Mouse (Mus musculus): Measurements from ENCODE around the gene Gypa. TPM values are rescaled to one million over a fixed set of nuclear protein-coding genes. Genes with fewer than 3 reads are reported as not detected.

Gypa gene
- polyA plus RNA-seq, 1 experiment from 2014 or later: 11.6 TPM

- WGBS: 84% methylated on average over 2 of the region's 2 CpGs
- H3K9me3 ChIP-seq (ENCODE audit: control insufficient read depth, low read length): no peaks in the 10 kb centered on the region
- H3K36me3 ChIP-seq (ENCODE audit: control insufficient read depth, insufficient read depth, low read length): no peaks in the 10 kb centered on the region
- H3K4me3 ChIP-seq (ENCODE audit: low read depth, low read length): no peak overlapping the region
- no peak overlapping the region for H3K4me2 ChIP-seq (ENCODE audit: low read depth, severe bottlenecking)
- H3K27ac ChIP-seq (replicated peaks; ENCODE audit: low read depth, low read length): no peak overlapping the region
- ATAC-seq (ENCODE audit: insufficient number of reproducible peaks, low FRiP score, low TSS enrichment, low read depth): no peak
- no peaks in the 10 kb centered on the region for H3K4me1 ChIP-seq (ENCODE audit: control insufficient read depth, insufficient read depth, low read length)
- no peak for DNase-seq (ENCODE audit: low spot score)
- H3K27me3 ChIP-seq (ENCODE audit: control insufficient read depth, insufficient read depth, low read length): no peaks in the 10 kb centered on the region
- no peak overlapping the region for H3K9ac ChIP-seq (ENCODE audit: low read length)
These were observed 6.7 kb downstream of the Gypa start for GRCm38 (mm10) chr8:80500244-80500643.

GRCm38 (mm10) chr8:80500773-80501172 lies 7.2 kb downstream of the Gypa start:
- no peaks in the 10 kb centered on the region for H3K36me3 ChIP-seq (ENCODE audit: control insufficient read depth, insufficient read depth, low read length)
- no peak overlapping the region for H3K9ac ChIP-seq (ENCODE audit: low read length)
- ATAC-seq (ENCODE audit: insufficient number of reproducible peaks, low FRiP score, low TSS enrichment, low read depth) (no peak), DNase-seq (ENCODE audit: low spot score) (no peak)
- H3K27me3 ChIP-seq (ENCODE audit: control insufficient read depth, insufficient read depth, low read length): no peaks in the 10 kb centered on the region
- no peaks in the 10 kb centered on the region for H3K9me3 ChIP-seq (ENCODE audit: control insufficient read depth, low read length)
- no peak overlapping the region for H3K4me3 ChIP-seq (ENCODE audit: low read depth, low read length)
- WGBS: 82% methylated on average over 3 of the region's 3 CpGs
- no peak overlapping the region for H3K27ac ChIP-seq (replicated peaks; ENCODE audit: low read depth, low read length)
- H3K4me2 ChIP-seq (ENCODE audit: low read depth, severe bottlenecking): no peak overlapping the region
- H3K4me1 ChIP-seq (ENCODE audit: control insufficient read depth, insufficient read depth, low read length): no peaks in the 10 kb centered on the region

DNA sequence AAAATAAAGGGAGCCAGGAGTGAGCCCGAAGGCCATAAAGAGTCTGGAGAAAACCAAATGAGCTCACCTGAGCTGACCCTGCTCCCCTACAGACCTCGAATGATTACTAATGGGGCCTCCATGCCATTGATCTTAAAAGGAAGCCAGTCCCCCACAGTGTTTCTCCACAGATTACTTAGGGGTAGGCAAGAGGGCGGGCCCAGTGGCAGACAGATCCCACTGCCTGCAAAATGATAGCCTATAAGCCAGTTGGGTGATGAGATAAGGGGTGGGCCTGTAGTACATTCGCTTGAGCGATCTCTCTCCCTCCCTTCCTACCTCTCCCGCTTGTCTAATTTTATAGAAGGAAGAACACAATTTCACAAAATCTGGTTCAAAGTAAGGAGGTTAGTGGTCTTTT lies 7.7 kb downstream of the Gypa start:
- no peaks in the 10 kb centered on the region for H3K36me3 ChIP-seq (ENCODE audit: control insufficient read depth, insufficient read depth, low read length)
- no peaks in the 10 kb centered on the region for H3K4me1 ChIP-seq (ENCODE audit: control insufficient read depth, insufficient read depth, low read length)
- no peaks in the 10 kb centered on the region for H3K9me3 ChIP-seq (ENCODE audit: control insufficient read depth, low read length)
- no peak overlapping the region for H3K27ac ChIP-seq (replicated peaks; ENCODE audit: low read depth, low read length)
- no peak overlapping the region for H3K9ac ChIP-seq (ENCODE audit: low read length)
- DNase-seq (ENCODE audit: low spot score) (no peak), ATAC-seq (ENCODE audit: insufficient number of reproducible peaks, low FRiP score, low TSS enrichment, low read depth) (no peak)
- H3K4me2 ChIP-seq (ENCODE audit: low read depth, severe bottlenecking): no peak overlapping the region
- H3K27me3 ChIP-seq (ENCODE audit: control insufficient read depth, insufficient read depth, low read length): no peaks in the 10 kb centered on the region
- 75% methylated on average over 6 of the region's 6 CpGs for WGBS
- H3K4me3 ChIP-seq (ENCODE audit: low read depth, low read length): no peak overlapping the region

GRCm38 (mm10) chr8:80526382-80527355 lies 33.1 kb downstream of the Gypa start:
- Histone ChIP-seq H3K27me3 (ENCODE audit: control insufficient read depth, insufficient read depth, low read length) (no peaks in the 10 kb centered on the region), H3K9me3 (ENCODE audit: control insufficient read depth, low read length) (no peaks in the 10 kb centered on the region), H3K36me3 (ENCODE audit: control insufficient read depth, insufficient read depth, low read length) (no peaks in the 10 kb centered on the region), H3K27ac (replicated peaks; ENCODE audit: low read depth, low read length) (no peak overlapping the region), H3K4me2 (ENCODE audit: low read depth, severe bottlenecking) (no peak overlapping the region), H3K4me1 (ENCODE audit: control insufficient read depth, insufficient read depth, low read length) (no peaks in the 10 kb centered on the region), H3K4me3 (ENCODE audit: low read depth, low read length) (no peak overlapping the region), H3K9ac (ENCODE audit: low read length) (no peak overlapping the region)
- WGBS: 87% methylated on average over 5 of the region's 5 CpGs
- no peak for ATAC-seq (ENCODE audit: insufficient number of reproducible peaks, low FRiP score, low TSS enrichment, low read depth)
- DNase-seq (ENCODE audit: low spot score): no peak

DNA sequence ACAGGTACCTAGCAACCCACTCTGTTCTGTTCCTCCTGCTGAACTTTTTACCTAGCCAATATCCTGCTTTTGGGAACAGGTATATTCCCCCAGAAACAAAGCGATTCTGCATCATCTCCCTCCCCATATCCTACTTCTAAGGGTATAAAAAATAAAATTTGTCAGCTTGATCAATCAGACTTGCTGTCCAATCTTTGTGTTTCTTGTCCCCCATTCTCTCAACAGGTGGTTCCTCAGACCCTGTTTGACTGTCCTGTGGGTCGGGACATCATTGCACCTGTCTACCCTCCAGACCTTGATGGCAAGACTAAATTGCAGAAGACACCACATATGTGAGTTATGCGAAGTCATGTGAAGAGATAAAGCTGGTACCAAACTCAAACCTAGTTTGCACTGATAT lies 48.3 kb downstream of the Gypa start:
- H3K9me3 ChIP-seq (ENCODE audit: control insufficient read depth, low read length): no peaks in the 10 kb centered on the region
- no peaks in the 10 kb centered on the region for H3K4me1 ChIP-seq (ENCODE audit: control insufficient read depth, insufficient read depth, low read length)
- 82% methylated on average over 3 of the region's 3 CpGs for WGBS
- DNase-seq (ENCODE audit: low spot score) (no peak), ATAC-seq (ENCODE audit: insufficient number of reproducible peaks, low FRiP score, low TSS enrichment, low read depth) (no peak)
- no peaks in the 10 kb centered on the region for H3K36me3 ChIP-seq (ENCODE audit: control insufficient read depth, insufficient read depth, low read length)
- H3K27me3 ChIP-seq (ENCODE audit: control insufficient read depth, insufficient read depth, low read length): no peaks in the 10 kb centered on the region
- H3K27ac ChIP-seq (replicated peaks; ENCODE audit: low read depth, low read length): no peak overlapping the region
- no peak overlapping the region for H3K4me3 ChIP-seq (ENCODE audit: low read depth, low read length)
- H3K9ac ChIP-seq (ENCODE audit: low read length): no peak overlapping the region
- no peak overlapping the region for H3K4me2 ChIP-seq (ENCODE audit: low read depth, severe bottlenecking)

DNA sequence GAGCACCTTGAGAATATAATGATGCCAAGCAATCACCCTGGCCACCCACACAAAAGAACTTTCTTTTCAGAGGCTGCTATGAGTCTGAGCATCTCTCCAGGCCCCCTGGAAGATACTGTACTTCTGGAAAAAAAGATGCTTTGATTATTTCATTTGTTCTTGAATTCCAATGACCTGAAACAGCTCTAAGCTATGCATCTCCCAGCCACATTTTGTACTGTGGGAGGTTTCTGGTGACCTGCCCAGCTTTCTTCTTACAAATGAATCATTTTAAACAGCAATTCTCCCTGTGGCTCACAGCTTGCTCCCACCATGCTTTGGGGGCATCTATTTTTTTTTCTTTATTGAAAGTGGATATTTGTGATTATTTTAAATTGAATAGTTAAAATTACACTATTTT lies 56.9 kb downstream of the Gypa start:
- ATAC-seq (ENCODE audit: insufficient number of reproducible peaks, low FRiP score, low TSS enrichment, low read depth) (no peak), DNase-seq (ENCODE audit: low spot score) (no peak)
- Histone ChIP-seq H3K4me3 (ENCODE audit: low read depth, low read length) (no peak overlapping the region), H3K27ac (replicated peaks; ENCODE audit: low read depth, low read length) (no peak overlapping the region), H3K27me3 (ENCODE audit: control insufficient read depth, insufficient read depth, low read length) (no peaks in the 10 kb centered on the region), H3K9ac (ENCODE audit: low read length) (no peak overlapping the region), H3K4me2 (ENCODE audit: low read depth, severe bottlenecking) (no peak overlapping the region), H3K4me1 (ENCODE audit: control insufficient read depth, insufficient read depth, low read length) (0 out of 2 replicates have a peak, but pooled peaks cover 2% of the 10 kb centered on the region), H3K36me3 (ENCODE audit: control insufficient read depth, insufficient read depth, low read length) (no peaks in the 10 kb centered on the region), H3K9me3 (ENCODE audit: control insufficient read depth, low read length) (no peaks in the 10 kb centered on the region)

GRCm38 (mm10) chr8:80551303-80551702 lies 57.7 kb downstream of the Gypa start:
- DNase-seq (ENCODE audit: low spot score): no peak
- ATAC-seq (ENCODE audit: insufficient number of reproducible peaks, low FRiP score, low TSS enrichment, low read depth): no peak
- Histone ChIP-seq H3K36me3 (ENCODE audit: control insufficient read depth, insufficient read depth, low read length) (no peaks in the 10 kb centered on the region), H3K4me1 (ENCODE audit: control insufficient read depth, insufficient read depth, low read length) (0 out of 2 replicates have a peak, but pooled peaks cover 2% of the 10 kb centered on the region), H3K27ac (replicated peaks; ENCODE audit: low read depth, low read length) (no peak overlapping the region), H3K9me3 (ENCODE audit: control insufficient read depth, low read length) (no peaks in the 10 kb centered on the region), H3K27me3 (ENCODE audit: control insufficient read depth, insufficient read depth, low read length) (no peaks in the 10 kb centered on the region), H3K4me3 (ENCODE audit: low read depth, low read length) (no peak overlapping the region), H3K9ac (ENCODE audit: low read length) (no peak overlapping the region), H3K4me2 (ENCODE audit: low read depth, severe bottlenecking) (no peak overlapping the region)
- WGBS: 59% methylated on average over 3 of the region's 3 CpGs

DNA sequence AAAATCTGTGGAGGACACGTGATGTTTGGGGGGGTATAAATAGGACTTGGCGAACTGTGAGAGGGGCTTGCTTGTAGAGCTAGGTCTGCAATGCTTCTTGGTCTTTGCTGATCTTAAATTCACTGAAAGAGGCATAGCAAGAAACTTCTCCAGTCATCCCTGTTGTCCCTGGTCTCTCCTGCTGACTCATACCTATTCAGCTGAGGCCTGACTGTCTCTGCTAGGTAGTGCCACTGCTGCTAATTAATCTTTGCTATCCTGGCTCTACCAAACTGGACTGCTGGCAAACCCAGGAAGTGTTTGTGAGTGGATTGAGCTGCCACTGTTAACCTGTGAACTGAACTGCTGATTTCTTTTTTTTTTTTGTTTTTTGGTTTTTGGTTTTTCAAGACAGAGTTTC lies 61.4 kb downstream of the Gypa start:
- no peak for ATAC-seq (ENCODE audit: insufficient number of reproducible peaks, low FRiP score, low TSS enrichment, low read depth)
- no peaks in the 10 kb centered on the region for H3K9me3 ChIP-seq (ENCODE audit: control insufficient read depth, low read length)
- WGBS: 85% methylated on average over 2 of the region's 2 CpGs

More for the DNA sequence above, 61.4 kb downstream of the Gypa start:
- no peak overlapping the region for H3K4me3 ChIP-seq (ENCODE audit: low read depth, low read length)
- no peak overlapping the region for H3K27ac ChIP-seq (replicated peaks; ENCODE audit: low read depth, low read length)
- no peak overlapping the region for H3K9ac ChIP-seq (ENCODE audit: low read length)
- DNase-seq (ENCODE audit: low spot score): no peak
- H3K27me3 ChIP-seq (ENCODE audit: control insufficient read depth, insufficient read depth, low read length): no peaks in the 10 kb centered on the region
- H3K4me1 ChIP-seq (ENCODE audit: control insufficient read depth, insufficient read depth, low read length): 0 out of 2 replicates have a peak, but pooled peaks cover 2% of the 10 kb centered on the region
- no peaks in the 10 kb centered on the region for H3K36me3 ChIP-seq (ENCODE audit: control insufficient read depth, insufficient read depth, low read length)
- H3K4me2 ChIP-seq (ENCODE audit: low read depth, severe bottlenecking): no peak overlapping the region
